Mouse (Mus musculus): Measurements from ENCODE around the gene Tesk1. TPM values are rescaled to one million over a fixed set of nuclear protein-coding genes. Genes with fewer than 3 reads are reported as not detected.

Gene Tesk1
- total RNA-seq (2021), result 10 to 100 TPM; 83.3 to 89.9 TPM
- long read RNA-seq, transcript Tesk1-201 (10 exons, 3,947 nt), result major isoform, 178 of 197 reads
- long read RNA-seq, partial matches to known transcripts, result 15 of 197 reads
- long read RNA-seq, other reads (novel, unspliced or antisense), result 4 of 197 reads

DNA sequence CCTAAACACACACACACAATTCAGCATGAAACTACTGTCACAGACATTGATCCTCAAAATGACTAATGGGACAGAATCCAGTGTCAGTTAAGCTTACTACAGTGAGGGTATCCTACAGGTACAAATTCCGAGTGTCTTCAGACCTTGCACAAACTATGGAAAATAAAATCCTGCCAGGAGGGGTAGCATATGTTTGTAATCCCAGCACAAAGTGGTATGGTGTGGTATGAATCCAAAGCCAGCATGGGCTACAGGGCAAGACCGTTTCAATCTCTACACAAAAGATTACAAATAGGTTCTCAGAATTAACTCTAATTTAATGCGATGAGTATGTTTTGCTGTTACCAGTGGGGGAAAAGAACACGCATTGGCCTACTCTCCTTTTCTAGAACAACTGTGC is at the start of gene Tesk1:
Tesk1 (plus strand) TSS at position 301 of the 400 bp plus-strand sequence.
- no peak for DNase-seq (ENCODE audit: low spot score in 2 of 2)

DNA sequence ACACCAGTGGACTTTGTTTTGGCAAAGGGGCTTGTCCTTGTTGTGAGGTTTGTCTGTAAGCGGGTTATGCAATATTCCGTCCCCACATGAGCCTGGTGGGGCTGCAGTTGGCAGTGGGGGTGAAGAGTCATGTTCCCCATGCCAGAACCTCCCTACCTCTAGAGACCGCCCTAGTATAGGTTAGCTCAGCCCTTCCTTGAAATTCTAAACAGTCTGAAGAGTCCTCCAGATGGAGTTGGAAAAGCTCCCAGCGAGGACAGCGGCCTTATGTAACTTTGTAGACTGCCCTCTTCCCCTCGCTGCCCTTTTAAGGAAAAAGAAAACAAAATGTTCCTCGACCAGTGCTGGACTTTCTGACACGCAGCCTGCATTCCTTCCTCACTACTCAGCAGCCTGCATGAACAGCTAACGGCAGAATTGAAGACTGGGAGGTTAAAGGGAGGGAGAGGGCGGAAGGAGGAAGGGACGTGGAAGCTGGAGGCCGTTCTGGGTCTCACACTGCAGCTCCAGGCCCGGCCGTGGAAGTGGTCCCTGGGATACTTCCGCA is 47.3 kb upstream of the Tesk1 start:
- no peak for DNase-seq (ENCODE audit: low spot score in 2 of 2)

DNA sequence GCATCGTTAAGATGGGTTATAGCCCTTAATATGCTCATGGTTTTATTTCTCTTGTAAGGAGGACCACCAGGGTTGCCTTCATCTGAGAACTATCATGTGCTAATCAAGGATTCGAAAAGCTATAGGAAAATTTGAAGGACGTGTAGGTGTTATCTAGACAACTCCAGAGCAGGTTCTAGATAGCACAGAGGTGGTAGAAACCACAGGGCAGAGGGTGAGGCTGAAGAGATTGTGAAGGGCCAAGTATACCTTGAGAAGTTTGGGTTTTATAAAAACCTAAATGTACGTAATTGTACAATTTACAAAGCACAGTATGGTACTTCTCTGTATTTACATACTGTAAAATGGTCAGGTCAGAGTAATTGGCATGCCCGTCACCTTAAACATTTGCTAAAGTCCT is 46.6 kb upstream of the Tesk1 start:
- DNase-seq (ENCODE audit: low spot score in 2 of 2), result no peak

DNA sequence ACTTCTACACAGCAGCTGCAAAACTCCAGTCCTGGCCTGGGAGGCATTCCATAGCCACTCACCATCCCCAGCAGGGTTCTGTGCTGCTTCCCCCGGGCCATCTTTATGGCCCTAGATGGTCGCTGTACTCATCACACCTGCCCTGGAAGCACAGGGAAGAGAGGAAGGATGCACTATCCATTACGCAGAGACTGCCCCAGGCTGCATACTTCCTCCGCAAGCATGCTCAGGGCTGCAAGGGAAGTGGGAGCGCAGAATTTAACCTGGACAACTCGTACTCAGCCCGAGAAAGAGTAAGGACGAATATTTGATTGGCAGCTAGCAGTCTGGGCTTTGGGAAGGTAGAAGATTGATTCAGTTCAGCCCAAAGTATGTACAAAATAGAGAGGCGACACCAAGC is 45.9 kb upstream of the Tesk1 start:
- DNase-seq (ENCODE audit: low spot score in 2 of 2), result no peak

DNA sequence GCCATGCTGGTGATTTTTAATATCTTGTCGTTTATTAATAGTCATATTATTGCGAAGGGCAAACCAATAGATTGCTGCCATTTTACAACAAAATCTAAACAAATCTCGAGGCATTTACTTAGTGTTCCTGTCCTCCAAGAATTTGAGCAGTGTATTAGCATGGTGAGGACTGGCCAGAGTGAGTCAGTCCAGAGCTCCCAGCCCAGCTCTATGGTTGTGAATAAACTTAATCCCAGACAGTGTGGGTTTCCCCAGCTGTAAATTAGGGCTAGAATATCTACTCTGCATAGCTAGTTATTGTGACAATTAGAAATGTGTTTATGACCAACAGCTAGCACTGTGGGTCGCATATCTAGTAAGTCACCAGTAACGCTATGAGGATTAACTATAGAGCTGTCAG is 45.4 kb upstream of the Tesk1 start:
- DNase-seq (ENCODE audit: low spot score in 2 of 2), result no peak

DNA sequence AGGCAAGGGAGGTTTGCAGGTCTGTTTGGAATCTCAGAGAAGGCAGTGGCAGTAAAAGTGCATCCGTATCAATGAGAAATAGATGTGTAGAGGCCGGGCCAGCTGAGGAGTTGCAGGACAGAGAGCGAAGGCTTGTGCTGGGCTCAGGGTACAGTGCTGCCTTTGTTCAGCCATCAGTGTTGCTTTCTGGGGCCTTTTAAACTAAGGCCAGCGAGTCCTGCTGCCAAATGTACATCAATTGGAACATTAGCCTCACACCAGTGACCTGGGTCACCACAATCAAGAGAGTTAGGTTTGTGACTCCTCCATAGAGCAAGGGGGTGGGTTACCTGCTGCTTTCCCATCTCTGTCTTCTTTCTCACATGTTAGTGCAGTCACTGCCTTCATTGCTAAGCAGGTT is 43.7 kb upstream of the Tesk1 start:
- no peak for DNase-seq (ENCODE audit: low spot score in 2 of 2)

DNA sequence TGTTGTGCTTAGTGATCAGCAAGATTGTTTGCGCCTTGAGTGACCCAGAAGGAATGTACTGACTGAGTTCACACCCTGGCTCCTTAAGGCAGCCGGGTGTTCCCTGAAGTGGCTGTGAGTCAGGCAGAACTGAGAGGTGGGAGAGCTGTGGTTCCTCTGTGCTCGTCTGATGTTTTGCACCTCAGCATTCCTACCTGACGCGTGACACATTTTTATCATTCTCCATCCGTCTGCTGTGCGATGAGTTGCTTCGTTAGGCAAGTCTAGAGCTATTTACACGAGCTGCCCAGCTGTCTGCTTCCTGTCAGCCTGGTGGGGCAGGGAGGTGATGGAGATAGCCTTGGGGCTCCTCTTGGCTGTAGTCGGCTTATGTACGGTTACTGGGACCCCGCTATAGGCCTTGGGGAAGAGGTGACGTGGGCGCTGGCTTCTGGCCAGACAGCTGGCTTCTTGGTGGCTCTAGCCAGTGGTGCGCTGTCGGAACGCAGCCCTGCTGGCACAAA is 42.9 kb upstream of the Tesk1 start:
- DNase-seq (ENCODE audit: low spot score in 2 of 2), result peak in 1 of 2 experiments; percentile 53

DNA sequence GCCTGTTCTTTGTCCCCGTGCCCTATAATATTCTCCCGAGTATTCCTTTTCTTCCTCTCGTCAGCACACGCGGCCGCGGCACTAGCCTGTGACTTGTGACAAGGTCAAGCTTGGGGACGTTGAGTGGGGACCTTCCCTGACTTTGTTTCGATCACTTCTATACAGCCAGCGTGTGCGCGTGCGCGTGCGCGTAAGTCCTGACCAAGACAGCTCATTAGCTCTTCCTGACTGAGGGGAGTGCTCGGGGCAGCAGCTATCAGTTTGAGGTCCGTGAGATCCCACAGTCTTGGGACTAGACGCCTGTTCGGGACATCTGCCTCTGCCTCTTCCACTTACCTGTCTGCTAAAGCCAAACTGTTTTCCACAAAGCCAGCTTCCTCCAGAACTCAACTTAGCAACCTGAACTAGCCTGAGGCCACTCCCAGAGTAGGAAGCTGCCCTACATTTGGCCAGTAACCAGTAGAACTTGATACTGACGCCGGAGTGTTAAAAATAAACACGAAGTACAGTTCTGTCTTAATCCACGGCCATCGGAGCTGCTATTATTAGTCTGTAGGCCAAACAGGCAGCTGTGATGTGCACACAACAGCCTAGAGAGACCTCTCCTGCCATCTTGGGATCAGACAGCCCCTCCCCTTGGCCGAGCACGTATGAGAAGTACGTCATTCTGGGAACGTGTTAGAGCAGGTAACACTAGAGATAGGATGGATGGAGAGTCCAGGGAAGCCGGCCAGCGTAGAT is 42.2 kb upstream of the Tesk1 start:
- no peak for DNase-seq (ENCODE audit: low spot score in 2 of 2)

DNA sequence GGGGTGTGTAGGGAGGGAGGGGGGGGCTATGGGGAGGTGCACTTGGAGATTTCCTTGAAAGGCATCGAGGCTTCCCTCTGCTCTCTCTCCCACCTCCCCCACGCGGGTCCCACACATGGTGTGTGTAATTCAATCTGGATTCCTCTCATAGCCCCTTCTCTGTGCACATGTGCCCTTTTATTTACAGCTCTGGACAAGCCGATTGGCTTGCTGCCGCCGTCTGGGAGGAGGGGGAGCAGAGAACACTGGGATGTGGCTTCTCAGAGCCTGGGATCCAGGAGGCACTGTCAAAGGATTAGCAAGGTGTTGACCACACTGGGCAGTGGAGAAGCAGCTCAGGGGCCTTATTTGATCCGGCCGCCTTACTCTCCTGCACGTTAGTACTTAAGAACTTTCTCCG is 40.8 kb upstream of the Tesk1 start:
- no peak for DNase-seq (ENCODE audit: low spot score in 2 of 2)

DNA sequence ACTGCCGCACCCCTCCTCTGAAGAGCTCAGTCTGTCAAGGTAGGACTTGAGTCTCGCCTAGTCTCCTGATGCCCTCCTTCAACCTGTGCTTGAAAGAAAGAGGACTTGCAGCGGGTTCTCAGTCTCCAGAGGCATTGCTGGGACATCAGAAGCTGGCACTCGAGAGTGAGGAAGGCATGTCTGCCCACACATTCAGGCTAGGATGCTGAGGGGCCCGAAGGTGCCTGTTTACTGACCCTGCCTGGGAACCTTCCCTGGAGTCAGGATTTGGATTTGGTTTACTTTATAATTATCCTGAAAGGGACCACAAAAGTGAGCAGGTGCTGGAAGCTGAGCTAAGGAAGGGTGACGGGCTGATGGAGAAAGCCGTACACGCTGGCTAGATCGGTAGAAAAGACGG is 40.3 kb upstream of the Tesk1 start:
- DNase-seq (ENCODE audit: low spot score in 2 of 2), result no peak

DNA sequence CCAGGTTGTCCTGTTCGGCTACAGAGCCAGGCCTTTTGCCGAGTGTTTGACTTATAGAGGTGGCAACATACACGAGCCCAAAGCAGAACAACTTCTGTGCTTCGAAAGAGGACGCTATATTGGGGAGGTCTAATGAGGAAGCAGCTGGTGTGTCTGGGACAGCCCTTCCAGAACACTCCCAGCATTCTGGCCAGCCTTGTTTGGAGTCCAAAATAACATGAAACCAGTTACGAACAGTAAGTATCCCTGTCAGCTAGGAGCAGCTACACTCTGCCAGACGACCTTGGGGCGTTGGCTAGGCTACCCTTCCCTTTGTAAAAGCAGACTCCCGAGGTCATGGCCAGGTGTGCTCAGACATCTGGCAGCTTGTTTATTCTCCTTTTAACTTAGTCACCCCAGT is 39.5 kb upstream of the Tesk1 start:
- no peak for DNase-seq (ENCODE audit: low spot score in 2 of 2)

DNA sequence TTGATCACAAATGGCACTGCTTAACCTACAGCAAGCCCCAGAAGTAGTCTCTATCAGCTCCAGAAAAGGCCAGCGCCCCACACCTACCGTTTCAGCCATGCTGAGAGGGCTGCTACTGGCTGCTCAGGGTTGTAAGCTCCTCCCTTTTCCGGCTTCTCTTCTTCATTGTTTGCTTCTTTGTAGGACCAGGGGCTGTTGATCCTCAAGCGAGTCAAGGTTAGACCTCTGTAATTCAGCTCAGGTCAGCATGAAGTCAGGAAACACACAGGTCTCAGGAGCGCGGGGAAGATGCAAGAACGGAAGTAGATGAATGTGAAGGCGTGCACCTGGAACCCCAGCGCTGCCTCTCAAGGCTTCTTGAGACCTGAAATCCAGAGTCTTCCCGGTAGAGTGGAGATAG is 37.0 kb upstream of the Tesk1 start:
- DNase-seq (ENCODE audit: low spot score in 2 of 2), result no peak

DNA sequence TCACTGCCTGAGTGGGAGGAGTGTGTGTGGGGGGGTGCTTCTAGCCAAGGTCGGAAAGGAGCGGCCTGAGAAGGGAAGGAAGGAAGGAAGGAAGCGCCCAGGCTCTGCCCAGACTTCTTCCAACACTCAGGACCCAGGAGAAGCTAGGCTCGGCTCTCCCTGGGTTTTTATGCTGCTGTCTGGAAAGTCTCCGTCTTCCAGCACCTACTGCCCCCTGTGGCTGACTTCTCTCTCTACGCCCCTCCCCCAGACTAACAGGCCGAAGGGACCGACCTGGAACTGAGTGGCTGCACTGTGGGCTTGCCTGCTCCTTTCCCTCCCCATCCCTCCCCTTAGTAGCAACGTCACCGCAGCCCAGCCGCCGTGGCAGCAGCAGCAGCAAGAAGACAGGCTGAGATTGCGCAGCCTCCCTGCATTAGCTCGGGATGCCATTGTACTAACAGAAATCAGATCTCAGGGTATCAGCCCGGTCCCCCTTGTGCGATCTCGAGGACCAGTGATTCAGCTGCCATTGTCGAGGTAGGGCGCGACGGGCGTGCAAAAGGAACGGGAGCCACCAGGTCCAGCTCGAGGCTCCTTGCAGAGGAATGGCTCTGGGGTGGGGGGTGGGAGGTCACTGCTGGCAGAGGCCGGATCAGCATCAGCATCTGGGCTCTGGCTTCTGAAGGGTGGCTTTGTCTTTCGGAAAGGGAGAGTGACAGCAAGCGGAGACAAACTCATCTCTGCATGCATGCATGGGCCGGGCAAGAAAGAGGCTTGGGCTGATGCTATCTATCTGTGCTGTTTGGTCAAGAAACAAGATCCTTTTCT is 35.4 kb upstream of the Tesk1 start:
- DNase-seq (ENCODE audit: low spot score in 2 of 2), result peak; percentile 64 to 77

DNA sequence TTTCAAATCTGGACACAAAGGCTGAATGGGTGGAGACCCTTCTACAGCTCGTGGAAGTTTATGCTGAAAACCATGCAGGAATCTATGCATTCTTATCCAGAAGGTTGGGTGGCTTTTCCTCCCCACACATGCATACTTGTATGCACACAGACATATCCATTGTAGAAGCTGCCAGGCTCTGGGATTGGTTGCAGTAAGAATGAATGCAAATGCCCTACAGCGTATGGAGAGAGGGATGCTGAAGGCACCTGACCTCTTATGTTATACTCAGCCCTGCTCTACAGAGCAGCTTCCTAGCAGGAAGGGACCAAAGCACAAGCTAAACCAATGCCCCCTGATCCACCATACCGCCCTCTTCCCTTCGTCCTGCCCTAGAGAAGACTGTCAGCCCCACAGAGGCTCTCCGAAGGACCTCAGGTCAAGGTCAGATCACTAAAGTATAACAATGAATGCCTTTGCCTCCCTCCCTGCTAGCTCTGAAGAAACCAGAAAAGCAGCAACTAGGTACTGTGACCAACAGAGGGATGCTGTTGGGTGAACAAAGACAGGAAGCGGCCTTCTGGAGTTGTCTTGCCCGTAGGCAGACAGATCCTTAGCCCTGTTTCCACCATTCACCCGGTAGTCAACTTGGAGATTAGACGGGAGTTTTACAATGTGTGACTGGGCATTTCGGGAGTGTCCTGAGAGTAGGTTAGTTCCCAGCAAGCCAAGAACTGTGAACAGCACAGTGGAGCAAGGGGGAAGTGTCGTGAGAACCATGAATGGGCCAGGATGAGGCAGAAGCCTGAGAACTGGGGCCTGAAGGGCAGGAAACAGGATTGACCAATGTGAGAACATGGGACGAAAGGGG is 34.4 kb upstream of the Tesk1 start:
- no peak for DNase-seq (ENCODE audit: low spot score in 2 of 2)

DNA sequence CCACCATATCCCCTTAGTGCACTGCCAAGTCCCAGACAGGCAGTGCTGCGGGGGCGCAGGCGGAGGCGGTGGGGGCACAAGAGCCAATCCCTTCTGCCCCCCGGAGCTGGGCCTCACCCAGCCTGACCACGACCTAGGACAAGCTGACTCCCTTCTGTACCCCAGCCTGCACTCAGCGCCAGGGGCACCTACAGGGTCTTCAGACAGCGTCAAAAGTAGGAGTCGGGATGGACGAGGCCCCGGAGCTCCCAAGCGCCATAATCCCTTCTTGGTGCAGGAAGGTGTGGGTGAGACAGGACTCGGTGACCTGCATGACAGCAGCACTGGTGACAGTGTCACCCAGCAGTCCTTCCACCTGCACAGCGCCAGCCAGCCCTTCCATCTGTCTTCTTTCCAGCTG is 27.0 kb upstream of the Tesk1 start:
- no peak for DNase-seq (ENCODE audit: low spot score in 2 of 2)

DNA sequence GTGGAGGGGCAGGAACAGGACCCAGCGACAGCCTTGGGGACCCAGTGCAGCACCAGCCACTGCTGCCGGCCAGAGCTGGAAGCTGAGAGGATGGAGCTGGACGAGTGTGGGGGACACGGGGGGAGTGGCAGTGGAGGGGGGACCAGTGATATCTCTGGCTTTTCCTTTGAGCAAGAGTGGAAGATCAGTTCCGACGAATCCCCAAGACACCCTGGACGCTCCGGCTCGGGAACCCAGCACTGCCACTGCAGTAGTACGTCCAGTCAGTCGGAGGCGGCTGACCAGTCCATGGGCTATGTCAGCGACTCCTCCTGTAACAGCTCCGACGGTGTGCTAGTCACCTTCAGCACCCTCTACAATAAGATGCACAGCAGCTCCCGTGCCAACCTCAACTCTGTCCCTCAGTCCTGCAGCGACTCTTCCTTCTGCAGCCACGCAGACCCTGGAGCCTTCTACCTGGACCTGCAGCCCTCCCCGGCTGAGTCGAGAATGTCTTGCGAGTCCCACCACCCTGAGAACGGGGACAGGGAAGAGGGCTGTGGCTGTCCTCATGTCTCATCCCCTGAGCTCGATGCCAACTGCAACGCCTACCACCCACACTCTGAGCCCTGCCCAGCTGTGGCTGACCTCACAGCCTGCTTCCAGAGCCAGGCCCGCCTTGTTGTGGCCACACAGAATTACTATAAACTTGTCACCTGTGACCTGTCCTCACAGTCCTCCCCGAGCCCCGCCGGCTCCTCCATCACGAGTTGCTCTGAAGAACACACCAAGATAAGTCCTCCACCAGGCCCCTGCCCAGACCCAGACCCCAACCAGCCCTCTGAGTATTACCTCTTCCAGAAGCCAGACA is 26.3 kb upstream of the Tesk1 start:
- no peak for DNase-seq (ENCODE audit: low spot score in 2 of 2)

DNA sequence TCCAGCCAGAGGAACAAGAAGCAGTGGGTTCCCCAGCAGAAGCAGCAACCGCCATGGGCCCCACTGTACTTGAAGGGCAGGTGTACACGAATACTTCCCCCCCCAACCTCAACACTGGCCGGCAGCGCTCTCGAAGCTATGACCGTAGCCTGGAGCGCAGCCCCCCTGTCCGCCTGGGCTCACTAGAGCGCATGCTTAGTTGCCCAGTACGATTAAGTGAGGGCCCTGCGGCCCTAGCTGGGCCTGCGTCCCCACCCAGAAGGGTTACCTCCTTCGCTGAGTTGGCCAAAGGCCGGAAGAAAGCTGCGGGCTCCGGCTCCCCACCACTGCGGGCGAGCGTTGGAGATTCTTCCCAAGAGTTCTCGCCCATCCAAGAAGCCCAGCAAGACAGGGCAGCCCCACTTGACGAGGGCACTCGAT is 25.7 kb upstream of the Tesk1 start:
- no peak for DNase-seq (ENCODE audit: low spot score in 2 of 2)

DNA sequence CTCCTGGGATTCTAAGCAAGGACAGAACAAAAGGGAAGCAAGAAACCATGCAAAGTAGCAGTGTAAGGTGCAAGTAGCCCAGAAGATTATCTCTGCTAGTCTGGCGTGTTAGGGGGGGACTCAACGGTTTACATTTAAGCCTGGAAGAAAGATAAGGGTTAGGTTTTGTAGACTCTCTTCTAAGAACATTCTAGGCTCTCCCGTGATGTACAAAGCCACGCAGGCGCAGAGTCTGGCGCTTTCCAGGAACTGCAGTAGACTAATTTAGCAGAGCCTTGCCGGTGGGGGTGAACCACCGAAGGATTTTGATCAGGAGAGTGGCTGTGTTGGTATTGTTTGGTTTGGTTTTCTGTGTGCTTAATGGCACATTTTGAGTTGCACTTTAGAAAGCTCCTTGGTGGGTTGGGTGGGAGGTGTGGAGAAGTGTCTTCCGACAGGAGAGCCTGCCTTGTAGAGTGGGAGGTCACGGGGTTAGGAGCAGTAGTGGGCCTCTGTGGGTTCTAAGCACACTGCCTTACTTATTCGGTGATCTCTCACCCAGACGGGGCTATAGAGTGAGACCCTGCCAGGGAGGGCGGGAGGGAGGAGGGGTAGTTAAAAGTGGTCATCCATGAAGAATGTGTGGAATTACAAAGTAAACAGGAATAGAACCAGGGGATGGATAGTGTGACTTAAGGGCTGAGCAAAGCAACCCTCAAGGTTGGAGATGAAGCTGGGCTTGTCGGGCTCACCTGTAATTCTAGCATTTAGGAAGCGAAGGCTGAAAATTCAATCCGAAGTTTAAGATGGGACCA is 24.3 kb upstream of the Tesk1 start:
- DNase-seq (ENCODE audit: low spot score in 2 of 2), result no peak

DNA sequence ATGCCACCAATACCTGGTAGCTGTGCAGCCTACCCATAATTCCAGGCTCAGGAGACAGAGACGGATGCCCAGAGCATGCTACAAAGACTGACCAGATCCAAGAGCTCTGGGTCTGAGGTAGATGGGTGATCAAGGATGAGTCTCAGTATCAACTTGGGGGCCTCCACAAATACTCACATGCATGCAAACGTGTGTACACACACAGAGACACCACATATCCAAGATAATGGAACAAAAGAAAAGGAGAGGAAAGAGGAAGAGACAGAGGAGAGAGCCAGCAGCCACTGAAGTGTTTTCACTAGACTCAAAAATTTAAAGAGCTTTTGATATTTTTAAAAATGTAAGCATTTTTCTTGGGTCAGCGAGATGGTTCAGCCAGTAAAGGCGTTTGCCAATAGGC is 23.3 kb upstream of the Tesk1 start:
- no peak for DNase-seq (ENCODE audit: low spot score in 2 of 2)
